Mouse (Mus musculus) kidney, postnatal 0 days (tissue): Measurements from ENCODE around the gene Atg101. TPM values are rescaled to one million over a fixed set of nuclear protein-coding genes. Genes with fewer than 3 reads are reported as not detected.
"Not testable (repeated sequence)": the region's sequence is repeated elsewhere in the genome, so short reads cannot be mapped to it uniquely, and the experiment has no call there.

Source experiments
- ATAC-seq: fragments of 200-750 bp; cut with Nextera tagmentation; replicated peaks from 2 replicates; pipeline ENCODE4 v1.8.0; 2017; ENCODE audit warnings: low read depth, moderate number of reproducible peaks, moderate TSS enrichment, moderate library complexity; ENCODE audit not compliant: low FRiP score
- DNase-seq: peaks from one replicate; pipeline ENCODE4 v3.0.0-alpha.2; 2016; ENCODE audit warnings: low spot score
- H3K27ac ChIP-seq: fragments of 300-500 bp; sonication (generic); 2 replicates; pipeline ENCODE4 v1.5.1; 2014; ENCODE audit warnings: mild to moderate bottlenecking
- H3K27me3 ChIP-seq: fragments of 300-500 bp; sonication (generic); 2 replicates; pipeline ENCODE4 v1.6.1; 2014; ENCODE audit warnings: low read length, mixed read lengths; ENCODE audit not compliant: insufficient read depth
- H3K36me3 ChIP-seq: fragments of 300-500 bp; sonication (generic); 2 replicates; pipeline ENCODE4 v1.6.1; 2014; ENCODE audit warnings: low read length, mixed read lengths; ENCODE audit not compliant: insufficient read depth
- H3K4me1 ChIP-seq: fragments of 300-500 bp; sonication (generic); replicated peaks from 2 replicates; pipeline ENCODE4 v1.6.1; 2014; ENCODE audit warnings: antibody characterized with exemption, low read length, mixed read lengths; ENCODE audit not compliant: insufficient read depth
- H3K4me2 ChIP-seq: fragments of 300-500 bp; sonication (generic); 2 replicates; pipeline ENCODE4 v1.6.1; 2014; ENCODE audit warnings: mild to moderate bottlenecking, low read length, moderate library complexity, mixed read lengths
- H3K4me3 ChIP-seq: fragments of 300-500 bp; sonication (generic); replicated peaks from 2 replicates; pipeline ENCODE4 v1.5.1; 2014; ENCODE audit warnings: low read depth, low read length
- H3K9ac ChIP-seq: fragments of 300-500 bp; sonication (generic); 2 replicates; pipeline ENCODE4 v1.6.1; 2014; ENCODE audit warnings: low read depth, low read length
- H3K9me3 ChIP-seq: fragments of 300-500 bp; sonication (generic); replicated peaks from 2 replicates; pipeline ENCODE4 v1.6.1; 2016; ENCODE audit warnings: low read length, inconsistent platforms, mixed read lengths
- CTCF ChIP-seq: IDR thresholded peaks from 2 replicates; pipeline ENCODE4 v1.5.1; 2016; ENCODE audit warnings: antibody characterized with exemption, low read depth, mild to moderate bottlenecking, moderate library complexity
- WGBS: fragments of 180-500 bp; shearing (Covaris S2); extraction: QIAGEN DNeasy Blood & Tissue Kit; methylation state at CpG from one replicate; pipeline ENCODE4 v1.1.7; 2014; 5-methylcytosine and 5-hydroxymethylcytosine counted together
- polyA plus RNA-seq: library from polyadenylated mRNA; unstranded; fragments of >200 nt; fragmentation: Nextera tagmentation; extraction: Ambion mirVana; gene quantifications from 2 replicates; pipeline ENCODE4 v1.2.1, GENCODE M21; 2015

Gene Atg101
- polyA plus RNA-seq, 1 experiment from 2014 or later, result 77.1 TPM

DNA sequence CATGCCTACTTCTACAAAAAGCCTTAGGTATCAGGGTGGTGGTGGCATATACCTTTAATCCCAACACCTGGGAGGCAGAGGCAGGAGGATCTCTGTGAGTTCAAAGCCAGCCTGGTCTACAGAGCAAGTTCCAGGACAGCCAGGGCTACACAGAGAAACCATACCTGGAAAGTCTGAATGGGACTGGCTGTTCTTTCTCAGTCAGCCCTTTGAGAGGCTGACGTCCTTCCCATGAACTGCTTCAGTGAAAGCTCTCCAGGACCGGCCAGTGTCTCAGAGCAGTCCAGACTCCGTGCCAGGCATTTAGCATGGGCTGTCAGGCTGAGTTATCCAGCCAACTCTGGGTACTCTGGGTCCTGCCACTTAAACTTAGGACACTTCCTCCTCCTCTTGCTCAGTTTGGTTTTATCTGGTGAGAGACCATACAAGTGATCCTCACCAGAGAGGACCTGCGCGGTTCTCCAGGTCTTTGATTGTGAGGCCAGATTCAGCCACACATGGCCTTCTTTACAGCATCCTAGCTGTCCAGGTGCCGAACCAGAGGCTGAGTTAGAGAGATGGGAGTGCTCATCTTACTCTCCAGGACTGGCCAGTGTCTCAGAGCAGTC, 36.0 kb downstream of the Atg101 start:
- ATAC-seq (no peak; the same call in 1 of the 2 replicates), DNase-seq (no peak)
- H3K4me2 ChIP-seq, result no peak overlapping the region
- H3K4me3 ChIP-seq, result no peak overlapping the region
- no peak overlapping the region for H3K9ac ChIP-seq
- peak overlapping the region; percentile 57 for H3K27ac ChIP-seq
- H3K36me3 ChIP-seq, result no peaks in the 10 kb centered on the region
- H3K4me1 ChIP-seq, result 0 out of 2 replicates have a peak, but pooled peaks cover 6% of the 10 kb centered on the region
- no peaks in the 10 kb centered on the region for H3K27me3 ChIP-seq
- TF ChIP-seq CTCF, result no peak
- 74% methylated on average over 6 of the region's 6 CpGs for WGBS
- no peaks in the 10 kb centered on the region for H3K9me3 ChIP-seq

GRCm38 (mm10) chr15:101320618-101321041, 36.6 kb downstream of the Atg101 start:
- no peaks in the 10 kb centered on the region for H3K27me3 ChIP-seq
- ATAC-seq (no peak; the same call in 1 of the 2 replicates), DNase-seq (peak; percentile 58)
- no peak overlapping the region for H3K4me3 ChIP-seq
- WGBS, result 26% methylated on average over 6 of the region's 6 CpGs
- H3K27ac ChIP-seq, result peak overlapping the region; percentile 62
- no peaks in the 10 kb centered on the region for H3K36me3 ChIP-seq
- 0 out of 2 replicates have a peak, but pooled peaks cover 6% of the 10 kb centered on the region for H3K4me1 ChIP-seq
- TF ChIP-seq CTCF, result no peak
- no peak overlapping the region for H3K9ac ChIP-seq
- H3K4me2 ChIP-seq, result no peak overlapping the region
- no peaks in the 10 kb centered on the region for H3K9me3 ChIP-seq

- Histone ChIP-seq H3K4me2 (no peak overlapping the region), H3K9me3 (no peaks in the 10 kb centered on the region), H3K9ac (no peak overlapping the region), H3K27ac (peak overlapping the region; percentile 62), H3K27me3 (no peaks in the 10 kb centered on the region), H3K36me3 (no peaks in the 10 kb centered on the region), H3K4me1 (0 out of 2 replicates have a peak, but pooled peaks cover 6% of the 10 kb centered on the region), H3K4me3 (no peak overlapping the region)
- DNase-seq (no peak), ATAC-seq (no peak)
- no peak for TF ChIP-seq CTCF
- WGBS, result 36% methylated on average over 5 of the region's 5 CpGs
Measured at GRCm38 (mm10) chr15:101321126-101321525, 37.1 kb downstream of the Atg101 start.

DNA sequence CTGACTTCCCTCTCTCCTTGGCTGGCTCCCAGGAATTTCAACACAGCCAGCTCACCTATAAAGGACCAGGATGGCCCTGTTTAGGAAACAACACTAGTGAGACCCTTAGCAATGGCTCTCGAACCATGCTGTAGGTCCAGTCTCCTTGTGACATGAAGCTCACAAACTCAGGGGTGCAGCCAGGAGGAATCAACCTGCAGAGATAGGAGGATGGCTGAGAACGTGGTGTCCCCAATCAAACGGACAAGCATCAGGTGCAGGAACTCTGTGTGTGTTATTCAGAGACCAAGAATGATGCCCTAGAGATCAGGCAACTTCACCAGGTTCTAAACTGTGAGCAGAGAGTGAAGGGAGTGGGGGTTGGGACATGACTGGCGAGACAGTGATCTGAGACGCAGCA, 38.0 kb downstream of the Atg101 start:
- H3K4me1 ChIP-seq, result 0 out of 2 replicates have a peak, but pooled peaks cover 6% of the 10 kb centered on the region
- H3K9me3 ChIP-seq, result no peaks in the 10 kb centered on the region
- 78% methylated on average over 5 of the region's 5 CpGs for WGBS
- TF ChIP-seq CTCF, result no peak
- DNase-seq (no peak), ATAC-seq (no peak)
- H3K27ac ChIP-seq, result no peak overlapping the region
- no peak overlapping the region for H3K9ac ChIP-seq
- H3K36me3 ChIP-seq, result no peaks in the 10 kb centered on the region
- H3K4me2 ChIP-seq, result no peak overlapping the region
- no peak overlapping the region for H3K4me3 ChIP-seq
- H3K27me3 ChIP-seq, result no peaks in the 10 kb centered on the region

DNA sequence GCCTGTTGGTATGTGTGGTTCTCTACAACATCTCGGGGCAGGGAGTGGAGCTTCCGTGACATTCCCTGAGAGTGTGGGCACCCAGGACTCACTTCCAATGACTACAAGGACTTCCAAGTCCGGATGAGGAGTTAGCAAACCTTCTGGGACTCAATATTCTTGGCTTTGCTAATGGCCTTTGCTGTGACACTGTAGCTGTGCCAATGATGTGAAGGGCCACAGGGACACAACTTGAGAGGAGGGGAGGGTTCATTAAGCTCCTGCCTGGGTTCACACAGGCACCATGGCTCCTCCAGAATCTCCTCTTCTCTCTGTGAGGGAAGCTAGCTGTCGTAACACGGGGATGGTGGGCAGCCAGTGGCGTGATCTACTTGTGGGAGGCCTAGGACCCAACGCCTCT, 38.6 kb downstream of the Atg101 start:
- H3K9me3 ChIP-seq, result no peaks in the 10 kb centered on the region
- no peak overlapping the region for H3K9ac ChIP-seq
- ATAC-seq (no peak), DNase-seq (no peak)
- no peak overlapping the region for H3K27ac ChIP-seq
- no peak for TF ChIP-seq CTCF
- H3K4me1 ChIP-seq, result 0 out of 2 replicates have a peak, but pooled peaks cover 6% of the 10 kb centered on the region
- no peak overlapping the region for H3K4me2 ChIP-seq
- WGBS, result 91% methylated on average over 7 of the region's 7 CpGs
- no peak overlapping the region for H3K4me3 ChIP-seq
- H3K27me3 ChIP-seq, result no peaks in the 10 kb centered on the region
- H3K36me3 ChIP-seq, result no peaks in the 10 kb centered on the region

DNA sequence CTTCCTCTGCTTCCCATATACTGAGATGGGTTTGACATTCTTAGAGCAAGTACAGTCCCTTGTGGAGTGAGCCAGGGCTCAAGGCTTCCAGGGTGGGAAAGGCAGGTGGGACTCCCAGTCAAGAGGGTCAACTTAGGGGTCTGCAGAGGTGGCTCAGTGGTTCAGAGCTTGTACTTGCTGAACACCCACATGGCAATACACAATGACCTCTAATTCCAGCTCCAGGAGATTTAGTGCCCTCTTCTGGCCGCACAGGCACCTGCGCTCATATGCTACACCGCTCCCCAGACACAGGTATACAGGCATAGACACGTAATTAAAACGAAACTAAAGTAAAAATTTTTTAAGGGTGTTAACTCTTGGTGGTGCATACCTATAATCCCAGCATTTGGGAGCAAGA, 39.4 kb downstream of the Atg101 start:
- Histone ChIP-seq H3K9ac (no peak overlapping the region), H3K9me3 (no peaks in the 10 kb centered on the region), H3K4me3 (no peak overlapping the region), H3K27me3 (no peaks in the 10 kb centered on the region), H3K4me2 (no peak overlapping the region), H3K27ac (no peak overlapping the region), H3K4me1 (0 out of 2 replicates have a peak, but pooled peaks cover 6% of the 10 kb centered on the region), H3K36me3 (no peaks in the 10 kb centered on the region)
- WGBS, result 85% methylated on average over 5 of the region's 5 CpGs
- ATAC-seq (no peak), DNase-seq (no peak)
- TF ChIP-seq CTCF, result peak; percentile 17; the same call in 1 of the 2 replicates

DNA sequence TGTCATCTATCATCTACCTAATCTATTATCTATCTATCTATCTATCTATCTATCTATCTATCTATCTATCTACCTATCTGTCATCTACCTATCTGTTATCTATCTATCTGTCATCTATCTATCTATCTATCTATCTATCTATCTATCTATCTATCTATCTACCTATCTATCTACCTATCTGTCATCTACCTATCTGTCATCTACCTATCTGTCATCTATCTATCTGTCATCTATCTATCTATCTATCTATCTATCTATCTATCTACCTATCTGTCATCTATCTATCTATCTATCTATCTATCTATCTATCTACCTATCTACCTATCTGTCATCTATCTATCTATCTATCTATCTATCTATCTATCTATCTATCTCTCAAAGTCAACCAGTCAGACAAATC, 40.3 kb downstream of the Atg101 start:
- H3K4me3 ChIP-seq, DNase-seq, H3K36me3 ChIP-seq, H3K27ac ChIP-seq, H3K4me1 ChIP-seq, H3K27me3 ChIP-seq, H3K9me3 ChIP-seq, ATAC-seq, H3K9ac ChIP-seq, H3K4me2 ChIP-seq: not testable (repeated sequence)
